Mouse (Mus musculus): ENCODE results near the gene Cpne4. TPM values are rescaled to one million over a fixed set of nuclear protein-coding genes. Genes with fewer than 3 reads are reported as not detected.

The Cpne4 gene
- polyA plus RNA-seq, 1 experiment = 0.15 TPM

GRCm38 (mm10) chr9:105078460-105078859, 531.4 kb downstream of the Cpne4 start:
- no peaks in the 10 kb centered on the region for H3K4me1 ChIP-seq (replicated peaks; ENCODE audit: control insufficient read depth, insufficient read depth, low read length)
- no peak for DNase-seq
- no peak for TF ChIP-seq POLR2A (IDR thresholded peaks at IDR 0.05; ENCODE audit: control insufficient read depth, extremely low read depth, insufficient read depth, low read length, poor library complexity)
- TF ChIP-seq CTCF (IDR thresholded peaks at IDR 0.05; ENCODE audit: borderline replicate concordance, control insufficient read depth, extremely low read depth, insufficient read depth, low read length, poor library complexity) = no peak

GRCm38 (mm10) chr9:105080246-105080645, 533.2 kb downstream of the Cpne4 start:
- DNase-seq = no peak
- H3K27me3 ChIP-seq (ENCODE audit: control insufficient read depth, insufficient read depth, low read length) = no peaks in the 10 kb centered on the region
- H3K36me3 ChIP-seq (ENCODE audit: control insufficient read depth, insufficient read depth, low read length) = peaks cover 16% of the 10 kb centered on the region
- 96% methylated on average over 3 of the region's 3 CpGs for WGBS
- no peak for TF ChIP-seq POLR2A (IDR thresholded peaks at IDR 0.05; ENCODE audit: control insufficient read depth, extremely low read depth, insufficient read depth, low read length, poor library complexity)
- no peak for TF ChIP-seq CTCF (IDR thresholded peaks at IDR 0.05; ENCODE audit: borderline replicate concordance, control insufficient read depth, extremely low read depth, insufficient read depth, low read length, poor library complexity)
- no peaks in the 10 kb centered on the region for H3K4me1 ChIP-seq (replicated peaks; ENCODE audit: control insufficient read depth, insufficient read depth, low read length)
- H3K4me3 ChIP-seq (ENCODE audit: control insufficient read depth, insufficient read depth, low read length) = no peak overlapping the region
- no peak overlapping the region for H3K27ac ChIP-seq (ENCODE audit: control insufficient read depth, insufficient read depth, low read length)

More at GRCm38 (mm10) chr9:105078460-105078859, 531.4 kb downstream of the Cpne4 start:
- H3K36me3 ChIP-seq (ENCODE audit: control insufficient read depth, insufficient read depth, low read length) = peaks cover 32% of the 10 kb centered on the region
- no peak overlapping the region for H3K4me3 ChIP-seq (ENCODE audit: control insufficient read depth, insufficient read depth, low read length)
- no peak overlapping the region for H3K27ac ChIP-seq (ENCODE audit: control insufficient read depth, insufficient read depth, low read length)
- H3K27me3 ChIP-seq (ENCODE audit: control insufficient read depth, insufficient read depth, low read length) = no peaks in the 10 kb centered on the region
- WGBS = 95% methylated on average over 4 of the region's 4 CpGs

Other genes with a start within 250 kb of the Cpne4 start
- 9.9 and 11.2 TPM in 2 replicates for gene Acpp, start 209.5 kb upstream of the Cpne4 start, polyA plus RNA-seq (2012; rRNA removed)

Measured in thymus, adult 2 months (tissue).